Mouse (Mus musculus) heart, adult 11 months (tissue): ENCODE data around the gene Mrvi1.
A peak's percentile ranks its signal among the peaks of the same experiment; 100 is the strongest.

Source experiments
- DNase-seq: peaks from one replicate; pipeline ENCODE4 v3.0.0; 2022

Mrvi1 gene

GRCm38 (mm10) chr7:110823593-110823992 lies 158.7 kb downstream of the Mrvi1 start:
- peak; percentile 83 for DNase-seq

- DNase-seq, result peak; percentile 71
These were observed 159.2 kb downstream of the Mrvi1 start for GRCm38 (mm10) chr7:110823076-110823475.

- DNase-seq, result peak; percentile 34
These were observed 160.2 kb downstream of the Mrvi1 start for GRCm38 (mm10) chr7:110822055-110822454.

- peak; percentile 95 for DNase-seq
These were observed 160.6 kb downstream of the Mrvi1 start for GRCm38 (mm10) chr7:110821653-110822052.

GRCm38 (mm10) chr7:110821068-110821467 lies 161.2 kb downstream of the Mrvi1 start:
- DNase-seq, result peak; percentile 94

- peak; percentile 83 for DNase-seq
These were observed 163.4 kb downstream of the Mrvi1 start for GRCm38 (mm10) chr7:110818787-110819350.
